16 mouse cellular contexts compared by ENCODE assay signal in genomic region chr1:69638321-69638720, GRCm38 (mm10). TPM values are rescaled to one million over a fixed set of nuclear protein-coding genes. Genes with fewer than 3 reads are reported as not detected.
DNase-seq lines count a peak whose midpoint lies in the region; ATAC-seq and TF ChIP-seq lines count a peak whose summit lies in the region.
"Had no signal": no experiment of that assay in that cellular context is flagged by ENCODE, and none has a peak within 500 bp of the region (broad histone marks: within the 10 kb centered on the region; RNA-seq: fewer than 3 reads in every experiment).

No protein-coding gene starts in this region.

- peak overlapping the region; percentile 4; the same call in 1 of the 2 replicates for H3K4me3 ChIP-seq in heart, embryonic 16.5 days (ENCODE audit: low read length)
- no peak overlapping the region for H3K4me3 ChIP-seq in heart, embryonic 11.5 days (ENCODE audit: low read depth, low read length)
- H3K4me3 ChIP-seq in lung, postnatal 0 days (ENCODE audit: low read depth, low read length): no peak overlapping the region
- H3K4me3 ChIP-seq in stomach, postnatal 0 days (ENCODE audit: low read depth, low read length): peak overlapping the region; percentile 15; the same call in 1 of the 2 replicates
- H3K4me3 ChIP-seq: forebrain, embryonic 15.5 days; liver, embryonic 13.5 days; neural tube, embryonic 12.5 days had no signal

- no peak for ATAC-seq in heart, embryonic 16.5 days (replicated peaks; ENCODE audit: extremely low read depth, insufficient read depth, low FRiP score)
- no peak for ATAC-seq in heart, embryonic 11.5 days (replicated peaks; ENCODE audit: insufficient number of reproducible peaks, low FRiP score, low TSS enrichment)
- peak; percentile 21; the same call in 1 of the 2 replicates for ATAC-seq in lung, postnatal 0 days
- ATAC-seq in erythroid progenitor cell, adult 5-6 weeks (replicated peaks; ENCODE audit: low FRiP score, poor library complexity, severe bottlenecking): peak; percentile 36; the same call in 1 of the 2 replicates
- peak; percentile 87 for ATAC-seq in stomach, postnatal 0 days (ENCODE audit: low FRiP score, low TSS enrichment)
- ATAC-seq: forebrain, embryonic 15.5 days; hindbrain, embryonic 16.5 days had no signal

- H3K36me3 ChIP-seq in heart, embryonic 16.5 days (ENCODE audit: control insufficient read depth, insufficient read depth): no peaks in the 10 kb centered on the region
- no peaks in the 10 kb centered on the region for H3K36me3 ChIP-seq in heart, embryonic 11.5 days (ENCODE audit: control insufficient read depth, insufficient read depth, low read length)
- no peaks in the 10 kb centered on the region for H3K36me3 ChIP-seq in lung, postnatal 0 days (ENCODE audit: insufficient read depth, low read length)
- H3K36me3 ChIP-seq in stomach, postnatal 0 days (ENCODE audit: control insufficient read depth, insufficient read depth, low read length): no peaks in the 10 kb centered on the region
- H3K36me3 ChIP-seq: forebrain, embryonic 15.5 days; liver, embryonic 13.5 days; neural tube, embryonic 12.5 days had no signal

- no peak for DNase-seq in lung, postnatal 0 days (ENCODE audit: low spot score)
- DNase-seq in lung, postnatal 36 days: no peak
- peak; percentile 33 for DNase-seq in stomach, postnatal 0 days (ENCODE audit: low spot score)
- DNase-seq in ovary, postnatal 36 days (ENCODE audit: low spot score): no peak
- no peak for DNase-seq in cerebellum, adult 8-10 months
- DNase-seq: cerebellum, adult 11-12 months; heart, adult 18-20 months; kidney, adult 8-10 months; liver, embryonic 13.5 days; thymus, adult 18-20 months had no signal

- H3K27me3 ChIP-seq in heart, embryonic 16.5 days (ENCODE audit: control insufficient read depth, insufficient read depth, low read length): no peaks in the 10 kb centered on the region
- H3K27me3 ChIP-seq in heart, embryonic 11.5 days (ENCODE audit: control insufficient read depth, insufficient read depth, low read length): no peaks in the 10 kb centered on the region
- H3K27me3 ChIP-seq in lung, postnatal 0 days (replicated peaks; ENCODE audit: insufficient read depth, low read length): no peaks in the 10 kb centered on the region
- H3K27me3 ChIP-seq in stomach, postnatal 0 days (ENCODE audit: control insufficient read depth, insufficient read depth, low read length): no peaks in the 10 kb centered on the region
- H3K27me3 ChIP-seq: forebrain, embryonic 15.5 days; liver, embryonic 13.5 days; neural tube, embryonic 12.5 days had no signal

- H3K4me2 ChIP-seq in heart, embryonic 16.5 days (ENCODE audit: low read depth, low read length): peak overlapping the region; percentile 18; the same call in 1 of the 2 replicates
- no peak overlapping the region for H3K4me2 ChIP-seq in heart, embryonic 11.5 days
- 0 out of 2 replicates have a peak overlapping the region, but pooled peaks have one; percentile 8 for H3K4me2 ChIP-seq in lung, postnatal 0 days (replicated peaks; ENCODE audit: low read depth, low read length)
- H3K4me2 ChIP-seq in stomach, postnatal 0 days (replicated peaks; ENCODE audit: low read depth): 0 out of 2 replicates have a peak overlapping the region, but pooled peaks have one; percentile 8
- H3K4me2 ChIP-seq: forebrain, embryonic 15.5 days; liver, embryonic 13.5 days; neural tube, embryonic 12.5 days had no signal

- WGBS in heart, embryonic 16.5 days: 67% methylated on average over 8 of the region's 8 CpGs
- 68% methylated on average over 8 of the region's 8 CpGs for WGBS in heart, embryonic 11.5 days (ENCODE audit: insufficient replicate concordance)
- 55% methylated on average over 8 of the region's 8 CpGs for WGBS in lung, postnatal 0 days
- WGBS in stomach, postnatal 0 days: 57% methylated on average over 8 of the region's 8 CpGs

- H3K9me3 ChIP-seq in heart, embryonic 16.5 days (replicated peaks; ENCODE audit: control insufficient read depth, low read length): no peaks in the 10 kb centered on the region
- no peaks in the 10 kb centered on the region for H3K9me3 ChIP-seq in heart, embryonic 11.5 days (replicated peaks; ENCODE audit: control insufficient read depth, low read length)
- no peaks in the 10 kb centered on the region for H3K9me3 ChIP-seq in lung, postnatal 0 days (ENCODE audit: low read length)
- no peaks in the 10 kb centered on the region for H3K9me3 ChIP-seq in stomach, postnatal 0 days (ENCODE audit: control insufficient read depth, low read length)
- H3K9me3 ChIP-seq: forebrain, embryonic 15.5 days; liver, embryonic 13.5 days; neural tube, embryonic 12.5 days had no signal

- H3K27ac ChIP-seq in heart, embryonic 16.5 days (ENCODE audit: low read length): no peak overlapping the region
- no peak overlapping the region for H3K27ac ChIP-seq in heart, embryonic 11.5 days (ENCODE audit: low read depth, low read length)
- H3K27ac ChIP-seq in lung, postnatal 0 days (ENCODE audit: low read length): no peak overlapping the region
- no peak overlapping the region; the same call in 1 of the 2 replicates for H3K27ac ChIP-seq in stomach, postnatal 0 days (replicated peaks)
- H3K27ac ChIP-seq: forebrain, embryonic 15.5 days; liver, embryonic 13.5 days; neural tube, embryonic 12.5 days had no signal

- TF ChIP-seq EP300 in lung, postnatal 0 days (IDR thresholded peaks at IDR 0.05): no peak
- TF ChIP-seq EP300 in stomach, postnatal 0 days (optimal IDR thresholded peaks at IDR 0.05): no peak

- 0 out of 2 replicates have a peak, but pooled peaks cover 2% of the 10 kb centered on the region for H3K4me1 ChIP-seq in heart, embryonic 16.5 days (ENCODE audit: control insufficient read depth, insufficient read depth, low read length)
- no peaks in the 10 kb centered on the region for H3K4me1 ChIP-seq in heart, embryonic 11.5 days (ENCODE audit: control insufficient read depth, insufficient read depth, low read length)
- H3K4me1 ChIP-seq in lung, postnatal 0 days (ENCODE audit: insufficient read depth, low read depth, low read length): no peaks in the 10 kb centered on the region
- H3K4me1 ChIP-seq in stomach, postnatal 0 days (replicated peaks; ENCODE audit: control insufficient read depth, insufficient read depth): no peaks in the 10 kb centered on the region
- H3K4me1 ChIP-seq: forebrain, embryonic 15.5 days; neural tube, embryonic 12.5 days had no signal

- no peak overlapping the region for H3K9ac ChIP-seq in heart, embryonic 16.5 days (ENCODE audit: low read length)
- H3K9ac ChIP-seq in heart, embryonic 11.5 days (ENCODE audit: low read depth, low read length): no peak overlapping the region
- H3K9ac ChIP-seq in lung, postnatal 0 days (replicated peaks; ENCODE audit: low read depth): no peak overlapping the region
- H3K9ac ChIP-seq in stomach, postnatal 0 days (ENCODE audit: low read length): no peak overlapping the region
- H3K9ac ChIP-seq: forebrain, embryonic 15.5 days; liver, embryonic 13.5 days; neural tube, embryonic 12.5 days had no signal

- TF ChIP-seq CTCF in lung, postnatal 0 days (IDR thresholded peaks at IDR 0.05): no peak
- TF ChIP-seq CTCF in stomach, postnatal 0 days (IDR thresholded peaks at IDR 0.05; ENCODE audit: low read depth): no peak

RNA-seq across cellular contexts. Expression of gene Ikzf2, which starts 48.7 kb away (rescaled TPM):
- 3.1 and 4.6 TPM in 2 replicates for polyA plus RNA-seq in heart, embryonic 16.5 days (2015; fragmentation: Nextera tagmentation; extraction: Ambion mirVana)
- polyA plus RNA-seq in heart, embryonic 11.5 days (2014; fragmentation: Nextera tagmentation; extraction: Ambion mirVana): 3.1 and 3.5 TPM in 2 replicates
- polyA plus RNA-seq in lung, postnatal 0 days (2015; fragmentation: Nextera tagmentation; extraction: Ambion mirVana): 0.88 and 1.5 TPM in 2 replicates
- 0.36 and 5.9 TPM in 2 replicates for total RNA-seq in erythroid progenitor cell, adult 5-6 weeks (2015; ENCODE audit: low replicate concordance)
- total RNA-seq in erythroid progenitor cell, adult 5-6 weeks (2017; ENCODE audit: low replicate concordance): 3.7 and 5.9 TPM in 2 replicates
- 2.4 and 2.5 TPM in 2 replicates for polyA plus RNA-seq in stomach, postnatal 0 days (2015; fragmentation: Nextera tagmentation; extraction: Ambion mirVana)

Comparison
In these comparisons a context has a peak if more than half of its experiments do, and no peak if none do; other contexts are left out.
1. H3K4me3 ChIP-seq: peak in heart, embryonic 16.5 days (single experiment) and stomach, postnatal 0 days (single experiment); none in heart, embryonic 11.5 days (single experiment) and lung, postnatal 0 days (single experiment).
2. ATAC-seq: peak in lung, postnatal 0 days (single experiment), erythroid progenitor cell, adult 5-6 weeks (single experiment) and stomach, postnatal 0 days (single experiment); none in heart, embryonic 16.5 days (single experiment) and heart, embryonic 11.5 days (single experiment).